Mouse (Mus musculus) megakaryocyte-erythroid progenitor cell, adult 5 weeks (primary cell): ENCODE results near the gene Bmp4. TPM values are rescaled to one million over a fixed set of nuclear protein-coding genes. Genes with fewer than 3 reads are reported as not detected.

Experiments
- polyA plus RNA-seq: library from polyadenylated mRNA; stranded (reverse); fragments of >175 nt; gene quantifications from 2 replicates; pipeline ENCODE4 v1.2.3, GENCODE M21; 2012

Gene Bmp4
- polyA plus RNA-seq, result 0.09 and 0.30 TPM in 2 replicates

DNA sequence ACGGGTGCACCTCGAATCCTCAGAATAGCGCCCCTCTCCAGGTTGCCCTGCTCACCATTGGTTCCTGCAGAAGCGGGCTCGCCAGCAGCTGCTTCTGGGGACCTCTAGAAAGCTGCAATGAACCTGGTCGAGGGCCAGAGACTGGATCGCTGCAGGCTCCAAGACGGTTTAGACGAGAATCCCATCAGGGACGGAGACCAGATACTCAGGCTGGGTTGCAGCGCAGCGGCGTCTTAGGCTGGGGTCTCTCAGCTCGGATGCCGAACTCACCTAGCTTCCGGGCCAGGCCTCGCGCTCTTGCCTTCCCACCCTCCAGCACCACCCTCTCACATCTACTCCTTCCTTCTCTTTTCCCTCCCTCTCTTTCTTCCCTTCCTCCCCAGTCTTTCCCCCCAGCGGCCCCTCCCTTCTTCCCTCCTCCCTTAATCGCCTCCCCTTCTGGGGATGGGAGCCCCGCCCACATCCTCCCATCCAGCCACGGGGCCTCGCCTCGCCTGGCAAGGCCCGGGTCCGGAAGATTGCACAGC is at the start of gene Bmp4:
Gene Bmp4 (minus strand): TSS at position 421 of the 527 bp plus-strand sequence.

DNA sequence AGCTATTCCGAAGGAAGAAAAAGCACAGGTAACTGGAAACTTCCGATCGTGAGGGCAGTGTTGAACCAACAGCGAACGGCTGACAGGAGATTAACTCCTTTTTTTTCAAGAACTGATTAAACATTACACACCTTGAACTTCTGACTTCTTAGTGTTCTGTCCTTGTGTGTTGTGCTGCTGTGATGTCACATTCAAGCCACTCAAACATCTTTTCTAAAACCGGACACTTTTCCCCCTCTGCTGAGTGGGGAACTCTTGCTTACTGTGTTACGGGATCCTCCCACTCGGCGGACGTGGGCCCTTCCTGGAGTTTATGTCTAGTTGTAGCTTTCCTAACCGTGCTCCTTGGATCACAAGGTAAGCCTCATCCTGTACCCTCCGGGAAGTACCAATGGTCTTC is 11.2 kb downstream of the Bmp4 start, which contains the start of gene Gm15217:
Gene Gm15217 (plus strand): TSS at position 130 of the 400 bp plus-strand sequence.

Other genes with a start within 250 kb of the Bmp4 start
- gene Gm15217, start 11.3 kb downstream of the Bmp4 start, polyA plus RNA-seq, result not detected in 2 replicates